Mouse (Mus musculus) spleen, adult 2 months (tissue): ENCODE measurements around the gene Cks1b.

Experiments
- CTCF ChIP-seq: fragments of 200-500 bp; IDR thresholded peaks from 2 replicates; pipeline ENCODE4 v1.5.1; 2011; ENCODE audit warnings: mild to moderate bottlenecking, inconsistent platforms; ENCODE audit not compliant: insufficient read depth, insufficient read length, insufficient replicate concordance; ENCODE audit errors: extremely low read depth
- POLR2A ChIP-seq: fragments of 200-500 bp; IDR thresholded peaks from 2 replicates; pipeline ENCODE4 v1.6.1; 2011; ENCODE audit warnings: low read depth, low read length, inconsistent platforms

- TF ChIP-seq CTCF (no peak), POLR2A (no peak)
Measured at GRCm38 (mm10) chr3:89422556-89423205, 4.5 kb upstream of the Cks1b start.
